Mouse (Mus musculus) v-Abl transformed pro-B cells (cell line): ENCODE measurements around the gene Rprd2.
"Not testable (repeated sequence)": the region's sequence is repeated elsewhere in the genome, so short reads cannot be mapped to it uniquely, and the experiment has no call there.

ENCODE experiments used
- in situ Hi-C, 2 experiments: fragments of 400-800 bp; cut with MboI; formaldehyde crosslinking; loops; one replicate each; pipeline ENCODE4 v1.15.1; 2025; ENCODE audit not compliant: unreplicated experiment in 2 of 2

Rprd2 gene

DNA sequence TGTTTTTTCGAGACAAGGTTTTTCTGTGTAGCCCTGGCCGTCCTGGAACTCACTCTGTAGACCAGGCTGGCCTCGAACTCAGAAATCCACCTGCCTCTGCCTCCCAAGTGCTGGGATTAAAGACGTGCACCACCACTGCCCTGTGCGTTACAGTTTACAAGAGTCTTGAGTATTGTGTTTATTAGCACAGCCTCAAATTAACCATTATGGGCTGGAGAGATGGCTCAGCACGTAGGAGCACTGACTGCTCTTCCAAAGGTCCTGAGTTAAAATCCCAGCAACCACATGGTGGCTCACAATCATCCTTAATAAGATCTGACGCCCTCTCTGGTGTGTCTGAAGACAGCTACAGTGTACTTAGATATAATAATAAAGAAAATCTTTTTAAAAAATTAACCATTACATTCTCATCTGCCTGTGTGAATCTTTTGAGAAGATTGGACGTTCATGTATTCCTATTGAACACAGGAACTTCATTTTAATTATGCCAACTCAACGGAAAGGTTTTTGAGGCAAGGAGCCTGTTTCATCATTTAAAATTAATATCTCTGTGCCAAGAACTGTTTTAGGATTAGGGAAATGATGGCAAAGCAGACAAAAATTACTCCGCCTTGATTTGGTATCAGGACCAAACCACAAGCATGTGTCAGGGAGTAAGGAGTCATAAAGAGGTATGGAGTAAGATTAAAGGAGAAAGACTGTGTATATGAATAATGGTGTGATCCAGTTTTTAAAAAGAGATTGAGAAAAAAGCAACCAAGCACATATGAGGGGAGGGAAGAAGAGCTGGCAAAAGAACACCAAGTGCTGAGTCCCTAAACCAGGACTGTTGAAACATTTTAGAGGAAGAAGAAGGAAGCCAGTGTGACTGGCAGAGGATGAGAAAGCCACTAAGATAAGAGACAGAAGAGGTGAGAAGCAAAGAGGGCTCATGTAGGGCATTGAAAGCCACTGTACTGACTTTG, 1.7 kb upstream of the Rprd2 start:
- in situ Hi-C loops, result loop anchor here in 1 of 2 experiments (5.0 kb wide), 1 partner anchor 603 kb away; the partner anchor contains the start of gene Gabpb2

DNA sequence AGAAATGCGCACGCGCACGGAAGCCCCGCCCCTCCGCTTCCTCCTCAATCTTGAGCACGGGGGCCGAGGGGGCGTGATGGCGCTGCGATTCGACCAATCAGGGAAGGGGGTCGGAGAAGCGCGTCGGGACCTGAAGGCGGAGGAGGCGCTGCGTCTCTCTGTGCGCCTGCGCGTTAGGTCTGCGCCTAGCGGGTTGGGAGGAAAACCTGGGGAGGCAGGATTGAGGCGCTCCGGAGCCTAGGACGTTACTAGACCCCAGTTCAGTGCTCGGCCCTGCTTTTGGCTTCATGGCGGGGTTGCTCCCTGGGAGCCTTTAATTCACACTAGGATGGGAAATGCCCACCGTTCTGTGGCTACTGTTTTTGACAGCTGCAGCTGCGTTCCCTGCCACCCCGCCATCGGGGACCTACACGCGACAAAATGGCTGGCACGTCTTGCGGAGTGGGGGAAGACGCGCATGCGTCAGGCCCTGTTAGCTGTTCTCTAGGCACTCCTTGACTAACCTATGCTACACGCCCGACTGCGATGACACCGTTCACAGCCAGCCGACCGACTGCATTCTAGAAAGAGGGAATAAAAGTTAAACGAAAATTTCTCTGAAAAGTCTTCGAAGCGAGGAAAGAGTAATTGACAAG, 805 bp upstream of the Rprd2 start:
- in situ Hi-C loops, result no loop called here

DNA sequence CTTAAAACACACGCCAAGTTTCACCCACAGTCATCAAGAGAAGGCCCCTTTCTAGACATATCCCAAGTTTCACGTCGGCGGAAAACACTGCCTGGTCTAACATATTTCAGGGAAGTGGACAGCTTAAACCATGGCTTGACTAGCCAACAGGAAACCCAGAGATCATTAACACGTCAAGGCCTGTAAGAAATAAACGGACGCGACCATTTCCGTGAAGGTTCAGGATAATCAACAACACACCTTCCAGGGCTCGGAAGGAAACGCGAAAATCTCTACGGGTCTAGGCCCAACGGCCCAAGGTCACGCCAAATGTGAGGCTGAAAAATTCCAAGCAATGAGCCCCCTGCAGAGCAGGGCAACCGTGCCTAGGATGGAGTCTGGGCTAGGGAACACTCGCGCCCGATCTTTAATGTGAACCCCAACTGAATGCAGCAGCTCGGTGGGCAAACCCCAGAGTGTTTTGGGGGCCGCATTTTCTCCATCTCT, 594 bp downstream of the Rprd2 start:
- in situ Hi-C loops, result no loop called here

DNA sequence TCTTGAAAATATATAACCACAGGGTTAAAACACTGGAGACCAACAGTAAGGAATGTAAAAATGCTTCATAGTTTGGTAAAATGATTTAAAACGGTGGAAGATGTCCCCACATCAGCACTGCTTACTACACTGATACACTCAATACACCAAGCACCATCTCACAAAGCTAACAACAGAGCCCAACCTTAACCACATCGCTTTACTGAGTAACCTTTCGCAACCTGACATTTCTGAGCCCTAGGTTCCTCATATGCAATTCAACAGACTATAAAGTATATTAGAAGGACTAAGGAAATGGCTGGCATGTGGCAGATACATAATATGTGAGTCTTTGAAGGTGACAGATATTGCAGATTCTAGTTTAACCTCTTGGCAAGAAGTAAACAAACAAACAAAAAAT, 2.0 kb downstream of the Rprd2 start:
- in situ Hi-C loops, result no loop called here

DNA sequence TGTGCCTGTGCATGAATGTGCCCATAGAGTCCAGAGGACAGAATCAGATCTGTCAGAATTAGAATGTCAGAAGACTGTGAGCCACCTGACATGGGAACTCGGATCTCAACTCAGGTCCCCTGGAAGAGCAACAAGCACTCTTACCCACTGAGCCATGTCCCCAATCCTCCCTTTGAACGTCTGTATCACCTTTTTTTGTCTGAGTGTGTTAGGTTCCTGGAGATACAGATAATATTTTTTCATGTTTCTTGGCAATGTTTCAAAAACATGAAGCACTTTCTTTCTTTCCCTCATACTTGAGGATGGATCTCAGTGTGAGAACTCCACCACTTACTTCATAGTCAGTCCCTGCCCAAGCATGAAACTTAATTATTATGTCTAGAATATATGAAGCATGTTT, 10.3 kb downstream of the Rprd2 start:
- in situ Hi-C loops, result no loop called here

DNA sequence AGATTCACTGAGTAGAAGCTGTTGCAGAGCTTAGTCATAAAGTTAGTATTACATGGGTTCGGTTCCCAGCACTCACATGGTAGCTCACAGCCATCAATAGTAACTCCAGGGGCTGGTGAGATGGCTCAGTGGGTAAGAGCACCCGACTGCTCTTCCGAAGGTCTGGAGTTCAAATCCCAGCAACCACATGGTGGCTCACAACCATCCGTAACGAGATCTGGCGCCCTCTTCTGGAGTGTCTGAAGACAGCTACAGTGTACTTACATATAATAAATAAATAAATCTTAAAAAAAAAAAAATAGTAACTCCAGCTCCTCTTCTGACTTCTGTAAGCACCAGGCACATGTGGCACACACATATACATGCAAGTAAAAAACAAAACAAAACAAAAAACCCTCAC, 11.0 kb downstream of the Rprd2 start:
- in situ Hi-C loops, result not testable (repeated sequence)

DNA sequence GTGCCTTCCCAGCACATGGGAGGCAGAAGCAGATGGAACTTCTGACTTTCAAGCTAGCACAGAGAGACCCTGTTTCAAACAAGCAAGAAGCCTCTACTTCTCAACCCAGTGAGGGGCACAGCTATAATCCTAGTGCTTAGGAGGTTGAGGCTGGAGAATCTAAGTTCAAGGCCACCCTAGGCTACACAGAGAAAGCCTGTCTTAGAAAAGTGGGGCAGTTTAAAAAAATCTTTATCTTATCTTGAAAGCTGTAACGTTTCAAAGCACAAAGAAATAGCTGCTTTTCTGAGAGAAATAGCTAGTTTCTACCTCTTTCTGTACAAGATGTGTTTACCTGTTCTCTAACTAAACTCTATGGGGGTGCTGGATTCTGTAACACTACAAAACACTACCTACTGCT, 12.0 kb downstream of the Rprd2 start:
- in situ Hi-C loops, result no loop called here

DNA sequence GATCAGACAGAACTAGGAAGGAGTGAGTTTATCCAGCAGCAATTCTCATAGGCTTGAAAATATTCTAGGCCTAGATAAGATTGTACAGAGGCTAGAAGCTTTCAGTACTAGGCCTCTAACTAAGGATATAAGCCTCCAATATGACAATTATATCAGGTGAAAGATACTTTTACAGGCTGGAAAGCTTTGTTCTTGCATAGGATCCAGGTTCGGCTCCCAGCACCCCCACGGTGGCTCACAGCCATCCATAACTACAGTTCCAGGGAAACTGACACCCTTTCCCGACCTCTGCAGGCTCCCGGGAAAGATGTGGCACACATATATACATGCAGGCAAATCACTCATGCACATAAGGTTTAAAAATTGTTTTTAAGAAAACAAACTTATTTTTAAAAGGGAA, 14.8 kb downstream of the Rprd2 start:
- in situ Hi-C loops, result no loop called here

DNA sequence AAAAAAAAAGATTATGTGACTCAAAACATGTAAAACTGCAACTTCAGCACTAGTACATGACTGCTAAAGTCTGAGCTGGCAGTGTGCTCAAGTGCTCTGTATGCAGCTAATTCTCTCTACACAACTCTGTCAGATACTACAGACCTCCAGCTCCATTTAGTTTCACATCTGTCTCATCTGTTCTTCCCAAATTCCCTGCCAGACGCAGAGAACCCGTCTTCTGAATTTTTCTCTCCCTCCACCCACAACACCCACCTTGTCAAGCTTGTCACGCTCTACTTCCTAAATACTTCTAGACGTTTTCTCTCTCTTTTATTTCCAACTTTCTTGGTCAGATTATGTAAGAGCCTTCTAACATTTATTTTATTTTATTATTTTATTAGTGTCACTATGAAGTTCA, 19.9 kb downstream of the Rprd2 start:
- in situ Hi-C loops, result no loop called here

DNA sequence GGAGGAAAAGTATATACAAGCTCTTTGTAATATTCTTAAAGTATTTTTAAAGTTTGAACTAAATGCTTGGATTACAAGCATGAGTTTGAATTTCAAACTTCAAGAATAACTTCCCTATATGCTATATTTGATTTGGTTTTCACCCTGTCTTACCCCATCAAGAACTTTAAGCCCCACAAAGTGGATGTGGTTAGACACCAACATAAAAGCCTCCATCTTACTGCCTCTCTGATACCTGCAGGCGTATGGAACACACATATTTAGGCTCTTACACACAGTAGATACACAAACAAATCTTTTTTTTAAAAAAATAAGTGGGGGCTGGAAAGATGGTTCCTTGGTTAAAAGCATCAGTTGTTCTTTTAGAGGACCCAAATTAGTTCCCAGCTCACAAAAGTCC, 24.4 kb downstream of the Rprd2 start:
- in situ Hi-C loops, result no loop called here

DNA sequence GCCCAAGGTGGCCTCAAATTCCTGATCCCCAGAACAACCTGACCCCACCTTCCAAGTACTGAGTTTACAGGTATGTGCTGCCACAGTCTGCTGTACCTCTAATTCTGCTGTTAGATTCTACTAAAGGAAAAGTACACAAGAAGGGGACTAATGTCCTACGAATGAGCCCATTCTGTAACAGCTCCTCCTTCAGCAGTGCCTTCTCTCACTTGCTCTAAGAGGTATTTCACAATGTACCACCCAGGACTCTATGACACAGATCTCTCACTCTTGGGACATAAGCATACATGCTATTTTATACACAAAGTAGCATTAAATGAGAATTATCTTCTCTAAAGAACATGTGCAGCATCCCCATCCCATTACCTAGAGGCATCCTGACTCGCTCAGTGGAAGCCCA, 25.0 kb downstream of the Rprd2 start:
- in situ Hi-C loops, result no loop called here

DNA sequence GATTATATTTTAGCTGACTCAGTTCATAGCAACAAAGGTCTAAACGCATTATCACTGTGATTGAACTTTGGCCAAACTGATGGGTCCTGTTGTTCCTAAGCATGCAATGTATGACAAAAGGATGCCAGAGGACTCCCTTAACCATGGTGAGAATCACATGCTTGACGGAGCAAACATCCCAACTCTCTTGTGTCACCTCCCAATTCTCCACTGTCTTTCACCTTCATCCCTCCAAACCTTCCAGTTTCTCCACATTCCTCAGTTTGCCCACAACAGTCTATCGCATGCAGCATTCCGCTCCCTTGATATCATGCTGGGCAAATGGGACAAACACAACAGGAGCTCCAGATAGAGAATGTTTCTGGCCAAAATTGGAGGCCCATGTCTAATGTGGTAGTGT, 33.2 kb downstream of the Rprd2 start:
- in situ Hi-C loops, result no loop called here

DNA sequence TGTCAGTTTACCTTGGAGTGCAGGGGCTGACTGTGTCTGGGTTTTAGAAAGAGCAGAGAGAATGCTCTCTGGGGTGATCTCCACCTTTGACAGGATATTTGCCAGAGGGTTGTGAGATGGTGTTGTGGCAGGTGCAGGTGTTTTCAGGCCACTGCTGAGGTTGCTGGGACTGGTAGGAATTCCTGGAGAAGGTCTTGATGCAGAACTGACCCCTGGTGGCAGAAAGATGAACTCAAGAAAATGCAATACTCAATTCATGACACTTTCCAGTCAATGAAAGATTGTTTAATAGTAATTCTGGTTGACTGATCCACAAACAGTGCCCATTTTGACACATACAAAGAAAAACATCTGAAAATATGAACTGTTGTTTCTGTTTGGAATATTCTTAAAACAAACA, 46.7 kb downstream of the Rprd2 start:
- in situ Hi-C loops, result loop anchor here (5.0 kb wide), 2 partner anchors 95 to 255 kb away; no protein-coding TSS in a partner anchor

DNA sequence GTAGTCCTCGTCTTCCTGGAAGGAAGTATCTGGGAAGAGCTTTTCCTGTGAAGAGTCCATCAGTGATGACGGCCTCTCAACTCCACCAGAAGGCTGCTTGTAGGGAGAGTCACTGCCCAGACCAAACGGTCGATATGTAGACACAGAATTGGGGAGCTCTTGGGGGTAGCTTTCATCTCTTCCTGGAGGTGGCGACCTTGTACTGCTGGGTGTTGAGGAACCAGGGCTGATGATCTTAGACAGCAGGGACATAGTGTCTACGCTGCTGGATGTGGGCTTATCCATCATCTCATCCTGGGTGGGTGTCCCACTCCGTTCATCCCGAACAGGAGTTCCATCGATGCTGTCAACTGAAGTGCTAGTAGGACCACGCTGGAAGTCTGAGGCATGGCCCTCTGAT, 53.1 kb downstream of the Rprd2 start:
- in situ Hi-C loops, result no loop called here

DNA sequence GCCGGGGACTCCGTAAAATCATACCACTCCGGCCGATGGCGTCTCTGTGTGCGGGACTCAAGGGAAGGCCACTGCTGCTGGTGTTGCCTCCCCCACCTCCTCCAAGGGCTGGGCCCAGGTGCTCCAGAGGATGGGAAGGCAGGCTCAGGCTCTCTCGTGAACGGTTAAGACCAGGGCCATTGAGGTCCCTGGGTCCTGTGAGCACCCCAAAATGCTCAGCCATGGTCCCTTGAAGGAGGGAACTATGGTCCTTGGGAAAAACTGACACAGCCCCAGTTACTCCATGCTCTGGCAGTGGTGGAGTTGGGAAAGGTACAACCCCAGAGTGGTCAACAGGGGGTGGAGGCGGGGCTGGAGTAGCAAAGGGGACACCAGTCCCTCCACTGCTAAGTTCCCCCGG, 54.9 kb downstream of the Rprd2 start:
- in situ Hi-C loops, result no loop called here

DNA sequence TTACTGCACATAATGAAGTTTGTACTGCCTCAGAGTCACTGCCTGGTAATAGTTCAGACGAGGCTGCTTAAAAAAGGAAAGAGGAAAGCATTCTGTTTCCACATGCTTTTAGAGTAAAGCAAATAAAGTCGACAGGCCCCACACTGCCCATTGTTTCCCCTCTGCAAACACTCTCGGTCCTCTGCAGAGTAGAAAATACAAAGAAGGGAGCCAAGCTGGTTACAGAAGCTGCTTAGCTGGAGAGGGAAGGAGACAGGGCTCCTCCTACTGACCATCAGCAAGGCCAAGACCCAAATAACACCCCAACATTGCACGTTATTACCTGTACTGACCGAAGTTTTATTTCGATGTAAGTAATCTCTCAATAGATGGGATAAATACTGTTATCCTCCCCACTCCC, 55.7 kb downstream of the Rprd2 start:
- in situ Hi-C loops, result no loop called here

DNA sequence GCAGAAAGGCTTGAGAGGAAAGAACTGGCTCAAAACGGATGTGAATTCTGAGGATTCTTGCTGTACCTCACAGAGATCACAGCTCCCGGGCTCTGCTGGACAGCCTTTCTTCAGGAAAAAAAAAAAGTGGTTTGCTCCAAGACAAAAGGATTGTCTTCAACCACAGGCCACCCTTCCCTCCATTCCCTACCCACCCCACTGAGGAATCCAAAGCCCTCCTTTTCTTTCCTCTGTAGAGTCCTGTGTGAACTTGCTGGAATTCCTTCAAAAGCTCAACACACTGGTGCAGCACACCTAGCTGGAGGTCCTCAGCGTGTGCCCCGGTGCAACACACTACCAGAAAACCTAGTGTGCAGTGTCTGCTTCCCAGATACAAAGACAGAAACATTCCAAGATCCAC, 56.9 kb downstream of the Rprd2 start:
- in situ Hi-C loops, result no loop called here

DNA sequence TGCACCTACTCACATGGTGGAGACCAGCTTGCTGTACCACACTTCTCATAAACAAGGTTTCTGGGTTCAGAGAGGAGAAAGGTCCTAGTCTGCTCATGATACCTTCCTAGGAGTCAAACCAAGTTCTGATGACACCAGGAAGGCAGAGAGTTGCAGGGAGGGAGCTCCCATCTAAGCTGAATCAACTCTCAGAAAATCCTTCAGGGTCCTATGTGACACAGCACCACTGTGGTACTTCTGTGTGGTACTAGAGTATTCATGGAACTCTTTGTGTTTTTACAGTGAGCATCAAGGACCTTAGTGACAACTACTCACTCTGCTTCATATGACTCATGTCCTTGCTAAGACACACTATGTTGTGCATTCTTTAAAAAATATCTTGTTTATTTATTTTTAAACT, 58.0 kb downstream of the Rprd2 start:
- in situ Hi-C loops, result no loop called here

DNA sequence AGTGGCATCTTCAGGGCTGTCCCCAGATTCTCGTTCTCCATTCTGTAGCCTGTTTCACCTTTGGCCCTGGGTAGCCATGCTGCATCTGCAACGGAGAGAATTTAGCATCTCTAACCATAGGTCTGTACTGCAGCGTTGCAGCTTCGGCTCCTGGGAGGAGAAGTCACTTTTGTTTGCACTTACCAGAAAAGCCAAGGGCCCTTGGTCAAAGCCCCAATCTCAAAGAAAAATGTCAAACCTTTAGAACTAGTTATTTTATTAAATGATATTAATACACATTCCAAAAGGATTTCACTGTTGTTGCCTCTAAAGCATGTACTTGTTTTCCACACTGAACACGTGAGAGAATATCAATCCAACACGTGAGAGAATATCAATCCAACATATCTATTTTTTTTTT, 58.6 kb downstream of the Rprd2 start, which contains the start of gene Tars2:
TSS of gene Tars2 (minus strand) at position 101 of the 400 bp plus-strand sequence.
- in situ Hi-C loops, result no loop called here

DNA sequence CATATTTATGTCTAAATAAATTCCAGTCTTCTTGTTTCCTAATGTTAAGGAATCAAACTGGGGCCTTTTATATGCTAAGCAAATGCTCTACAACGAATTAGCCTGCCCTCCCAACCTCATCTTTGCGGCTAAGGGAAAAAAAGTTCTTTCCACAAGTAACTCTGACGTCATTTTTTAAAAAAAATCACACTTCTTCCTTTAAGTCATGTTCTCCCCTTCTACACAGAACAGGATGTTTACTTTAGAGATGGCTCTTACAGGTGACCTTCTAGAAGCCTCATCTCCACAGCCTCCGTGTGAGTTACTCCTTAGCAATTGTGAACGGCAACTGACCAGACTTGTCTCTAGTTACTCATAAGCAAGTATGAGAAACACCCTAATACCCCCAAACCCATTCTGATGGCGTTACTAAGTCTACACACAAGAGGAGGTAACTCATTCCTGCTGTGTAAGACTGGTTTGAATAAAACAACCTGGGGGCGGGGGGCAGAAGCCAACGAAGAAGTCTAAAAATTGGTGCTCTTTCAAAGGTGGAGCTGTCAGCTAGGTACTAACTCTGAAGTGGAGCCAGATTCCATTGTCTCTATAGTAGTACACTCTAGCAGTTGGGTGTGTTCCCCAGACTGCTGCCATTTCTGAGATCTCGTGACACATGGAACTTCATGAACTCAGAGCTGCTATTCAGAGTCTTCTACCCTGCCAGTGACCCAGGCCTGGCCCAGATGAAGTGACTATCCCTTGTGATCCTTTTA, 60.0 kb downstream of the Rprd2 start:
- in situ Hi-C loops, result loop anchor here (5.0 to 10.0 kb wide), 2 partner anchors 121 to 124 kb away; no protein-coding TSS in a partner anchor

DNA sequence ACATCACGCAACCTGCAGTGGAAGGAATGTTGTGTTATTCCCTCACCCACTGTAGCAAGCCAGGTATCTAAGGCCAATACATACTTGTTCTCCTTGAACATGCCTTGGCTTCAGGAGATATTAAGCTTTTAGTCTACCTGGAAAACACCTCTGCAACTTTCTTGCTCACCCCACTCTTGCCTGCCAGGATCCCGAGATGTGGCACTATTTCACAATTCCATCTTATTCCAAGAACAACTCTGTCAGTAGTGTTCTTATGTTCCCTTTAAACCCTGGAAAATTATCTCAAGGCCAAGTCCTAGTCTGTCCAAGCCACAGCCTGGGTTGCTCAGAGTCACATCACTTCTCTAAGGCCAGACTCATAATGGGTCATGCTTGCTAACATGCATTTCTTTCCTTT, 61.9 kb downstream of the Rprd2 start:
- in situ Hi-C loops, result loop anchor here (5.0 to 10.0 kb wide), 2 partner anchors 120 to 122 kb away; no protein-coding TSS in a partner anchor
